Mouse (Mus musculus): ENCODE data around the gene Rho.

The Rho gene

GRCm38 (mm10) chr6:115915601-115916445 lies 15.7 kb upstream of the Rho start:
- DNase-seq, result peak; percentile 80

GRCm38 (mm10) chr6:115916611-115917010 lies 14.9 kb upstream of the Rho start:
- DNase-seq, result peak; percentile 78

- DNase-seq, result no peak
Observed at GRCm38 (mm10) chr6:115918615-115919014, 12.9 kb upstream of the Rho start.

- DNase-seq, result no peak
Observed at GRCm38 (mm10) chr6:115919876-115920275, 11.7 kb upstream of the Rho start.

- DNase-seq, result no peak
Observed at GRCm38 (mm10) chr6:115924829-115925228, 6.7 kb upstream of the Rho start.

GRCm38 (mm10) chr6:115926416-115926815 lies 5.1 kb upstream of the Rho start:
- no peak for DNase-seq

- DNase-seq, result no peak
Observed at GRCm38 (mm10) chr6:115927292-115928242, 4.0 kb upstream of the Rho start.

GRCm38 (mm10) chr6:115930018-115930417 lies 1.5 kb upstream of the Rho start:
- no peak for DNase-seq

- DNase-seq, result no peak
Observed at GRCm38 (mm10) chr6:115932391-115932790, 843 bp downstream of the Rho start.

- DNase-seq, result no peak
Observed at GRCm38 (mm10) chr6:115935544-115935943, 4.0 kb downstream of the Rho start.

- DNase-seq, result no peak
Observed at GRCm38 (mm10) chr6:115938011-115938410, 6.5 kb downstream of the Rho start.

GRCm38 (mm10) chr6:115938798-115939197 lies 7.2 kb downstream of the Rho start:
- no peak for DNase-seq

- DNase-seq, result no peak
Observed at GRCm38 (mm10) chr6:115940603-115941002, 9.1 kb downstream of the Rho start.

GRCm38 (mm10) chr6:115941128-115941527 lies 9.6 kb downstream of the Rho start:
- no peak for DNase-seq

GRCm38 (mm10) chr6:115943498-115944427 lies 12.2 kb downstream of the Rho start:
- DNase-seq, result no peak

GRCm38 (mm10) chr6:115944638-115945037 lies 13.1 kb downstream of the Rho start, which contains the start of gene H1foo:
Gene H1foo, plus strand, starts transcription at chr6:115944938.
- no peak for DNase-seq

GRCm38 (mm10) chr6:115945633-115946032 lies 14.1 kb downstream of the Rho start:
- no peak for DNase-seq

GRCm38 (mm10) chr6:115946389-115946788 lies 14.8 kb downstream of the Rho start:
- no peak for DNase-seq

- DNase-seq, result no peak
Observed at GRCm38 (mm10) chr6:115954506-115955074, 23.0 kb downstream of the Rho start.

- peak; percentile 77 for DNase-seq
Observed at GRCm38 (mm10) chr6:115955169-115955568, 23.6 kb downstream of the Rho start.

- no peak for DNase-seq
Observed at GRCm38 (mm10) chr6:115955664-115956063, 24.1 kb downstream of the Rho start.

- DNase-seq, result peak; percentile 65
Observed at GRCm38 (mm10) chr6:115956418-115956921, 24.9 kb downstream of the Rho start.

Data from cerebellum, adult 9-10 months (tissue).